Mouse (Mus musculus) limb, embryonic 10.5 days (tissue): ENCODE measurements around the gene Tgm5. TPM values are rescaled to one million over a fixed set of nuclear protein-coding genes. Genes with fewer than 3 reads are reported as not detected.

Experiments used
- polyA plus RNA-seq: library from polyadenylated mRNA; unstranded; fragments of >200 nt; fragmentation: Nextera tagmentation; extraction: Ambion mirVana; gene quantifications from 2 replicates; pipeline ENCODE4 v1.2.1, GENCODE M21; 2016

Gene Tgm5
- polyA plus RNA-seq, 1 experiment from 2014 or later: not detected

Other genes starting within 250 kb of the Tgm5 start
- 5.7 TPM in 2 replicates for gene Cdan1, start 235.7 kb downstream of the Tgm5 start, polyA plus RNA-seq
- 3.7 and 5.0 TPM in 2 replicates for gene Ttbk2, start 235.2 kb downstream of the Tgm5 start, polyA plus RNA-seq
- 23.6 and 31.7 TPM in 2 replicates for gene Ubr1, start 115.1 kb downstream of the Tgm5 start, polyA plus RNA-seq
- gene Tmem62, start 108.8 kb downstream of the Tgm5 start, polyA plus RNA-seq: 0.68 and 0.72 TPM in 2 replicates
- gene Ccndbp1, start 77.4 kb downstream of the Tgm5 start, polyA plus RNA-seq: 28.1 and 34.6 TPM in 2 replicates
- 5.5 and 7.6 TPM in 2 replicates for gene Epb42, start 48.8 kb downstream of the Tgm5 start, polyA plus RNA-seq
- gene Tgm7, start 24.0 kb upstream of the Tgm5 start, polyA plus RNA-seq: not detected in 2 replicates
- gene Adal, start 54.6 kb upstream of the Tgm5 start, polyA plus RNA-seq: 15.4 and 22.2 TPM in 2 replicates
- gene Lcmt2, start 54.8 kb upstream of the Tgm5 start, polyA plus RNA-seq: 18.2 and 22.6 TPM in 2 replicates
- 78.0 and 82.8 TPM in 2 replicates for gene Tubgcp4, start 84.8 kb upstream of the Tgm5 start, polyA plus RNA-seq
- gene Zscan29, start 85.3 kb upstream of the Tgm5 start, polyA plus RNA-seq: 9.8 and 10.2 TPM in 2 replicates
- gene Trp53bp1, start 185.6 kb upstream of the Tgm5 start, polyA plus RNA-seq: 116 and 135 TPM in 2 replicates
- 1.5 and 2.0 TPM in 2 replicates for gene Map1a, start 203.8 kb upstream of the Tgm5 start, polyA plus RNA-seq